Mouse (Mus musculus) cerebellum, adult 11 months (tissue): ENCODE results near the gene A130010J15Rik.

Source experiments
- DNase-seq: peaks from one replicate; pipeline ENCODE4 v3.0.0; 2022

Gene A130010J15Rik

GRCm38 (mm10) chr1:193201383-193201778 lies 33.5 kb downstream of the A130010J15Rik start, which contains the start of gene Traf3ip3:
Gene Traf3ip3, minus strand, starts transcription at chr1:193201703.
- no peak for DNase-seq

DNA sequence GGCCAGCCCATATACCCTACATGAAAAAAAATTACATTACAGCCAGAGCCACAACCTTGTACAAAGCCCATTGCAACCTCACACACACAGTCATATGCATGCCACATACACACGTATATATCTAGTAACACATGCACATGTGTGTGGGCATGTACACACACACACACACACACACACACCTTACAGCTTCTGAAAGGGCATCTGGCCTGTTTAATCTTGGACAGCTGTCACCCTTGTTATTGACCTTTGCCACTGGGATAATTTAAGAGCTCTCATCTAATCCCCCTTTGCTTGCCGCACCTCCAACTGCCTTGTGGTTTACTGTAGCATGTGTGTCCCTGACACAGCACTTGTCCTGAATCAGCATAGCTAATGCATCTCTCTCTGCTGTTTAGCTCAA lies 36.0 kb downstream of the A130010J15Rik start:
- DNase-seq = no peak

DNA sequence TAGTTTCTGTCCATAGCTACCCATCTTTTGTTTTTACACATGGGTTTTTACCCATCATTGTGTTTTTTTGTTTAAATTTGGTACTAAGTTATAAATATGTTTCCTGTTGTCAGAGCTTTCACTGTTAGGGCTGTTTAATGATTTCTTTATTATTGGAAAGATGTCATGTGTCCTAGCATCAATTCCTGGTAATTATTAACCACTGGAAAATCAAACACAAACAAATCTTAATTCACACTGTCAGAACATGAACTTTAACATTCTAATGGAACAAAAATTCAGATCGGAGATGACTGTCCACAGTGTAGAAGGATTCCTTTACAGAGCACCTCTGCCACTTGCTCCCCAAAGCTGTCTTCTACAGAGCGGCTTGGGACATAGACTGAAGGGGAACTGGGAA lies 37.6 kb downstream of the A130010J15Rik start:
- DNase-seq = no peak

DNA sequence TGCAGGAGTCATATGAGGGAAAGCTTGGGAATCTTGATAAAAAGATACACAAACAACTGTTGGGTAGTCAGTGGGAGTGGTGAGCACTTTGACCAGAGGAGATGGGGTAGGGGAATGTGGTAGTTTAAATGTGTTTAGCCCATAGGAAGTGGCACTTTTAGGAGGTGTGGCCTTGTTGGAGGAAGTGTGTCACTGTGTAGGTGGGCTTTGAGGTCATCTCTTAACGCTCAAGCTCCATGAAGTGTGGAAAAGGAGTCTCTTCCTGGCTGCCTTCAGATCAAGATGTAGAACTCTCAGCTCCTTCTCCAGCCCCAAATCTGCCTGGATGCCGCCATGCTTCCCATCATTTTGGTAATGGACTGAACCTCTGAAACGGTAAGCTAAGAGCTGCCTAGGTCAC lies 39.7 kb downstream of the A130010J15Rik start, which contains the start of gene Lamb3:
Gene Lamb3 (plus strand): TSS at position 197 of the 400 bp plus-strand sequence.
- DNase-seq = no peak

DNA sequence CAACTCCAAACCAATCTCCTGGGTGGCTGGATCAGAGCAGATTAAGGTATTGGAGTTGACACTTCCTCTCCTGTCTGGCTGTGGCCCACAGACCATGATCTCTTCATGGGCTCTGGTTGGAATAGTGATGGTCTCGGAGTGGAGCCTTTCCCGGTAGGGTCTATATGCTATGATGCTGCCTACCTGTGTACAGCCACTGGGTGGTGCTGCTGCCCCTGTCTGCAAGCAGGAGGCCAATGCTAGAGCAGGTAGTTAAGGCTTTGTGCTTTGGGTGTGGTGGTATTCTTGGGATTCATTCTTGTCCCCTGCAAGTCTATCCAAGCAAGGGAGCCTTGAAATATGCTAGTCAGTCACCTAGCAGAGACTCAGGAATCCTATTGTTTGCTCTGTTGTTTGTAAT lies 40.3 kb downstream of the A130010J15Rik start:
- peak; percentile 33 for DNase-seq

DNA sequence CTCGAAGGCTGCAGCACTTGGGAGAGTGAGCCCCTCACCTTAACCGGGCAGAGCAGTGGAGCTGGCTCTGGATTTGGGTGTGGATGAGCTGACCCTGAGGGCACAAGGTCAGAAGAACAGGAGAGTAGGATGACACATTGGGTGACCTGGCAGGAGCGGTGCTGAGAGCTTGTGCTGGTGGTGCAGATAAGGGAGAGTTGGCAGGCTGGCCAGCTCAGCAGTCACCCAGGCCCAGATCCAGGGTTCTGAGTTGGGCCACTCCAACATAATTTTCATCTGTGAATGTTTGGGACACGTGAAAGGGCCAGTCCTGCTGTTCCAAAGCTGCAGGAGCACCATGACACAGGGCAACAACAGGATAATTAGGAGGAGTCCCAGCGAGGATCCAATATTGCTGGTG lies 43.5 kb downstream of the A130010J15Rik start:
- no peak for DNase-seq

DNA sequence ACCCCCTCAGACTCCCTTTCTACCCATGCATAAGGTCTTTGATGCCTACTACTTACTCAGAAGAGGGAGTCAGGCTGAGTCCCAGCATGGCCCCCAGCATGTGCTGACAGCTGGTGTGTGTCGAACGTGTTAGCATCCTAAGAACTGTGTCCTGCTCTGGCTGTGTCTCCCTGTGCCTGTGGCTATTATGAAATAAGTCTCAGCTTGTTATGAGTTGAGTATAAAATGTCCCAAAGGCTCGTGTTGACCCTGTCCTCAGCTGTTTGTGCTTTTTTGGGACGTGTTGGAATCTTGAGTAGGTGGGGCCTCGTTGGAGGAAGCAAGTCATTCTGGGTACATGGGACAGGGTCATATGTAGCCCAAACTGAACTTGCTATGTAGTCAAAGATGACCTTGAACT lies 46.2 kb downstream of the A130010J15Rik start:
- DNase-seq = no peak

DNA sequence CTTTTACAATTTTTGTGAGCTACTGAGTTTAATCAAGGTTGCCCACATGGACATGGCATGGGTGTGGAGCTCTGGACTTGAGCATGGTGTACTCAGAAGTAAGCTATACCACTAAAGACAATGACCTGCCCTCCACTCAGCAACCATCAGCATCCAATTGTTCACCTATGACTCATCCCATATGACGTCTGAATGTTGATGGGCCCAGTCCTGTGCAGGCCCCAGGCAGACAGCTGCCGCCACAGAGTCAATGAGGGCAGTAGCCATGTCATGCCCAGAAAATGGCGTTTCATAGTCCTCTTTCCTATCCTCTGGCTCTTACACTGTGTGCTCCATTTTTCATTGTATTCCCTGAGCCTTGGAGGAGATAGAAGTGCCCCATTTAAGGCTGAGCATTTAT lies 48.2 kb downstream of the A130010J15Rik start:
- no peak for DNase-seq

DNA sequence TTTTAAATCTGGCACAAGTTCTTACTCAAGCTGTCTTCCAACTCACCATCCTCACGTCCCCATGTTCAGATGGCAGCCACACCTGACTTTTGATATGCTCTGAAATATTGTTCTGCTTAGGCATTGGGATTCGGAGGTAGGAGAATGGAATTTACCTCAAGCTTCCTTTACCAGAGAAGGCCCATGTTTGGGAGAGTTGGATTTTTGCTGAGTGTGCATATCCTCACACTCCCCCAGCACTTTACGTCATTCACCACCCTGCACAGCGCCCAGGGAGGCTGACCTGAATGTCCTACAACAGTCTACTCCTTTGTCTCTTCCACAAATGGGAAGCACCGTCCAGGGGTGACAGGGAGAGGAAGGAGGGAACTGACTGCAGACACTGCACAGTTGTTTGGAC lies 52.6 kb downstream of the A130010J15Rik start:
- DNase-seq = no peak

DNA sequence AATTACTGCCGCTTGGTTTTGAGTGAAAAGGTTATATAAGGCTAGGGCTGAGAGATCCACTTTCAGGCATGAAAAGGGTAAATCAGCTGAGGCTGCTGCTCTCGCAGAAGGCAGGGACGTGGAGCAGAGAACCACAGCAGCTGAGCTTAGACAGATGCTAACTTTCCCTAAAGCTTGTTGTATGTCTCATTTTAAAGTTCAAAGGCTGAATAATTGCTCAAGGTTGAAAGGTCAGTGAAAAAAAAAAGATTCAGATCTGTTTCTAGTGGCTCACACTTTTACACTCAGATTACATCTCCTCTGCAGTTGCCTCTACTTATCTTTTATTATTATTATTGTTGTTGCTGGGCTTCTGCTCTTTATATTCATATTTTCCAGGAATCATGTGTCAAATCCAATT lies 57.7 kb downstream of the A130010J15Rik start:
- DNase-seq = no peak

- DNase-seq = no peak
Observed at GRCm38 (mm10) chr1:193226114-193226513, 58.3 kb downstream of the A130010J15Rik start.

DNA sequence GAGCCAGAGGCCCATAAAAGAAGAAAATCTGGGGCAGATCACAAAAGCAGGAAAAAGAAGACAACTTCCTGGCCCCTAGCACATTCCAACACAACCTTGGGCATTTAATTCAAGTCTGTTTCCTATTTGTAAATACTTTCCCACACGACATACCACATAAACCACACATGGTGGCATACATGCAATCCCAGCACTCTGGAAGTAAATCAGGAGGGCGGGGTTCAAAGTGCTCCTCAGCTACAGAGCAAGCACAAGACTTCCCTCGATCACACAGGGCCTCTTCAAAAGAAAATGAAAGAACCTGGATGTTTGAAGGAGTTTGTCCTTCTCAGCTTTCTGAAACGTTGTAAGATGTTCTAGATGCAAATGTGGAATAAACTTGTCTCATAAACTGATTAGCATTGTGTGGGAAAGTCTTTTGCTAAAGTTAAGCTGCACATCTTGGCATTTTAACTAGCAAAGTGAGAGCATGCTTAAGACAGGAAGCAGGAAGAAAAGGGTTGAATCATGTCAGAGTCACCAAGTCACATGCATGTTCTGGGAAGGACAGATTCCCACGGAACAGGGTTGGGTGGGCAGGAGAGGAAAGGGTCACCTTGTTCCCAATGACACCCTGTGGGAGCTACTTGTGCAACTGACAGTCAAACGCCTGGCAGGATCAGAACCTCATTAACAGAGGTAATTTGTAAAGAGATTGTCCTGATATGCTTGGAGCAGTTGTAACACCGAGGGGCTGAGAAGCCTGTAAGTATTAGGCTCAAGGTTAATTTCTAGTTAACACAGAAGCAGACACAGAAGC lies 59.1 kb downstream of the A130010J15Rik start:
- no peak for DNase-seq
